Mouse (Mus musculus) heart, adult 2 months (tissue): ENCODE measurements around the gene Col12a1. TPM values are rescaled to one million over a fixed set of nuclear protein-coding genes. Genes with fewer than 3 reads are reported as not detected.

ENCODE experiments used
- DNase-seq, 2 experiments: peaks; one replicate each; pipeline ENCODE4 v3.0.0; 2021
- H3K27ac ChIP-seq: fragments of 200-600 bp; 2 replicates; pipeline ENCODE4 v1.8.1; 2022
- H3K27me3 ChIP-seq: fragments of 200-500 bp; 2 replicates; pipeline ENCODE4 v1.6.1; 2012; ENCODE audit warnings: mild to moderate bottlenecking, low read length, inconsistent platforms, mixed read lengths; ENCODE audit not compliant: control insufficient read depth, insufficient read depth
- H3K36me3 ChIP-seq: fragments of 200-500 bp; 2 replicates; pipeline ENCODE4 v1.6.1; 2012; ENCODE audit warnings: low read length, inconsistent platforms; ENCODE audit not compliant: control insufficient read depth, insufficient read depth
- H3K4me1 ChIP-seq: fragments of 200-500 bp; 2 replicates; pipeline ENCODE4 v1.6.1; 2011; ENCODE audit warnings: low read length; ENCODE audit not compliant: control insufficient read depth, insufficient read depth
- H3K4me3 ChIP-seq: fragments of 200-600 bp; 2 replicates; pipeline ENCODE4 v1.8.1; 2022
- H3K79me2 ChIP-seq: fragments of 200-500 bp; replicated peaks from 2 replicates; pipeline ENCODE4 v1.6.1; 2012; ENCODE audit warnings: mild to moderate bottlenecking, inconsistent platforms, low read length, moderate library complexity, mixed read lengths; ENCODE audit not compliant: control insufficient read depth, insufficient read depth
- H3K9ac ChIP-seq: fragments of 200-500 bp; 2 replicates; pipeline ENCODE4 v1.6.1; 2012; ENCODE audit warnings: low read depth, mild to moderate bottlenecking, control low read depth, inconsistent platforms, low read length, mixed read lengths
- CTCF ChIP-seq: fragments of 200-600 bp; IDR thresholded peaks from 2 replicates; pipeline ENCODE4 v1.8.1; 2022; ENCODE audit warnings: antibody characterized with exemption, mild to moderate bottlenecking, moderate library complexity
- EP300 ChIP-seq: fragments of 200-500 bp; IDR thresholded peaks from 2 replicates; pipeline ENCODE4 v1.6.1; 2011; ENCODE audit warnings: low read depth, low read length, control low read depth; ENCODE audit not compliant: insufficient read depth
- POLR2A ChIP-seq: fragments of 200-500 bp; IDR thresholded peaks from 2 replicates; pipeline ENCODE4 v1.6.1; 2011; ENCODE audit warnings: mild to moderate bottlenecking, low read depth, low read length, control low read depth; ENCODE audit not compliant: insufficient read depth
- WGBS: fragments of 180-500 bp; shearing (Covaris S2); methylation state at CpG from one replicate; pipeline ENCODE4 v1.1.7; 2018; 5-methylcytosine and 5-hydroxymethylcytosine counted together
- intact Hi-C: fragments of 180-260 bp; cut with DNase I; formaldehyde crosslinking; loops from one replicate; pipeline ENCODE4 v1.15.1; 2025
- polyA plus RNA-seq: library from polyadenylated mRNA; depleted of rRNA; stranded (reverse); fragments of >200 nt; gene quantifications from 2 replicates; pipeline ENCODE4 v1.2.3, GENCODE M21; 2012
- total RNA-seq, 2 experiments: library from RNA; stranded (reverse); gene quantifications; 2 replicates each; pipeline ENCODE4 v1.2.3; 2021

The Col12a1 gene
- total and polyA plus RNA-seq, 3 experiments: 0.70 to 1.1 (median 0.96) TPM

DNA sequence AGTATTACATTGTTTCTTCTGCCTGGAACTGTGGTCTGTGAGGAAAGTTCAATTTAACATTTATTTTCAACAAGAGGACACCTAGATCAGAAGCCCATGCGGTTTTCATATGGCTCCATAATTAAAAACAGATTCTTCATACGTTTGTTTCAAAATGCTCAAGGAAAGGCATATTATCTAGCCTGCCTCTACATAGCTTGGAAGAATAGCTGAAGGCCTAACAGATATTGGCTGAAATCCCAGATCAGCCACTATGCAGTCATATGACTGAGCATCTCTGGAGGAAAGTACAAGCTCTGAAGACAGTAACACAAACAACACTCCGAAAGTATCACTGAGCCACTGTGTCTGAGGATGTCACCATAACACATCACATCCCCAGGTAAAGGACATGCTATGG, 72.9 kb downstream of the Col12a1 start:
- Histone ChIP-seq H3K79me2 (no peaks in the 10 kb centered on the region), H3K4me1 (no peaks in the 10 kb centered on the region), H3K27ac (no peak overlapping the region), H3K27me3 (no peaks in the 10 kb centered on the region), H3K4me3 (no peak overlapping the region), H3K36me3 (no peaks in the 10 kb centered on the region), H3K9ac (no peak overlapping the region)
- TF ChIP-seq EP300: no peak
- no peak for TF ChIP-seq POLR2A
- TF ChIP-seq CTCF: no peak
- DNase-seq: no peak
- intact Hi-C loops: no loop called here
- 60% methylated on average over 3 of the region's 3 CpGs for WGBS

DNA sequence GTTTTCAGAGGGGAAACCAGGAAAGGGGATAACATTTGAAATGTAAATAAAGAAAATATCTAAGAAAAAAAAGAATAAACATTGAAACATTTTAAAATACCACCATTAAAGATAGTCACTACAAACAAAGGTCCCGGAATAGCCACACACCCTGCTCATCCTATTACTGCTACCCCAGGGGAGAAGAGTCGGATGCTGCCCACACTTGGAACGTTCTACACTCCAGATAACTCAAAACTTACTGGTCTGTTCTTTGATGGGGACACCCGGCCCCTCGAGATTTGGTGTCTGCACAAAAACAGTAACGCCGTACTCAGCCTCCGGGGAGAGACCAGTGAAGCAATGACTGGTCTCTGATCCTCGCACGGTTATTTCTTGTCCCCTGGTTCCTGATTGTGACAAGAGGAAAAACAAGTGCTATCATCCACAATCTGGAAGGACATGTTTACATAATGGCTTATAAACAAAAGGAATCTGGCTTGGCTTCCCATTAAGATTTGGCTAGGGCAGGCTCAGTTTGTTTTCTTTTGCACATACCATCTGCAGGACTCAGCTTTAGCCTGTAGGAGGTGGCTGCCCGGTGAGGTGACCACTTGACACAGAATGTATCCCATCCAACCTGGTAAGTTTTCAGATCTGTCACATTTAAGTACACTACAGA, 79.1 kb downstream of the Col12a1 start:
- H3K27ac ChIP-seq: no peak overlapping the region
- H3K9ac ChIP-seq: no peak overlapping the region
- H3K4me3 ChIP-seq: no peak overlapping the region
- H3K36me3 ChIP-seq: no peaks in the 10 kb centered on the region
- WGBS: 41% methylated on average over 11 of the region's 11 CpGs
- TF ChIP-seq POLR2A: no peak
- no peak for TF ChIP-seq EP300
- TF ChIP-seq CTCF: no peak
- H3K79me2 ChIP-seq: no peaks in the 10 kb centered on the region
- intact Hi-C loops: no loop called here
- H3K27me3 ChIP-seq: no peaks in the 10 kb centered on the region
- H3K4me1 ChIP-seq: no peaks in the 10 kb centered on the region
- no peak for DNase-seq

DNA sequence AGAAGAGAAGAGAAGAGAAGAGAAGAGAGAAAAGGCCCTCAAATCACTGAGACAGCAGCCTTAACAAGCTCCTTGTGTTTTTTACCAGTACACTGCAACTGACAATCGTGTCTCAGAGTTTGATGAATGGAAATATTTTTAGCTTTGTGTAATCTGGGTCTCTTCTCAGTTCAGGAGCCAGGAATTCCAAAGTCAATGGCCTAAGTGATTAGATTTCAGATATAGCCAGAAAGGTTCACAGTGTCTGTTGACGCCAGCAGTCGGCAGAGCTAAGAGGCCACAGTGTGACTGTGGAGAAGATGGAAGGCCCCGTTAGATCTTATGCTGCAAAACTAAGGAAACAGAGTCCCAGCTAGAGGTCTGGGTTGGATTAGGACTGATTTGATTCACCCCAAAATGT, 80.8 kb downstream of the Col12a1 start:
- Histone ChIP-seq H3K27ac (no peak overlapping the region), H3K9ac (no peak overlapping the region), H3K79me2 (no peaks in the 10 kb centered on the region), H3K36me3 (no peaks in the 10 kb centered on the region), H3K4me1 (no peaks in the 10 kb centered on the region), H3K4me3 (no peak overlapping the region), H3K27me3 (no peaks in the 10 kb centered on the region)
- intact Hi-C loops: no loop called here
- WGBS: 32% methylated on average over 4 of the region's 4 CpGs
- no peak for DNase-seq
- TF ChIP-seq POLR2A (no peak), CTCF (no peak), EP300 (no peak)

DNA sequence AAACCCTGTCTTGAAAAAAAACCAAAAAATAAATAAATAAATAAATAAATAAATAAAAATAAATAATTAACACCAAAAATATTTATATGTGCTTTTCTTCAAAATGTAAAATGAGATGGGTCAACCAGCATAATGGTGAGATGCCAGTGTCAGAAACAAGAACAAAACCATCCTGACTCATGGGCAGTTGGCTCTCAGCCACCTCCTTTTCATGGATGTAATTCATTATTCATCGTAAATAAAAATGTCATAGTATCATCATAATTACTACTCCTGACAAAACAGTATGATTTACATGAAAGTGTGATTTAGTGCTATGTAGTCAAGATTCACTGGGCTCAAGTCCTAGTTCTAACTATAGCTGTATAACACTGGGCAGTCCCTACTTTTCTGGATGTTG, 84.6 kb downstream of the Col12a1 start:
- intact Hi-C loops: no loop called here
- H3K4me3 ChIP-seq: no peak overlapping the region
- DNase-seq: no peak
- 98% methylated on average over 1 of the region's 1 CpGs for WGBS
- no peaks in the 10 kb centered on the region for H3K4me1 ChIP-seq
- no peaks in the 10 kb centered on the region for H3K79me2 ChIP-seq
- H3K9ac ChIP-seq: no peak overlapping the region
- no peak overlapping the region for H3K27ac ChIP-seq
- no peaks in the 10 kb centered on the region for H3K36me3 ChIP-seq
- no peaks in the 10 kb centered on the region for H3K27me3 ChIP-seq
- TF ChIP-seq CTCF (no peak), POLR2A (no peak), EP300 (no peak)

DNA sequence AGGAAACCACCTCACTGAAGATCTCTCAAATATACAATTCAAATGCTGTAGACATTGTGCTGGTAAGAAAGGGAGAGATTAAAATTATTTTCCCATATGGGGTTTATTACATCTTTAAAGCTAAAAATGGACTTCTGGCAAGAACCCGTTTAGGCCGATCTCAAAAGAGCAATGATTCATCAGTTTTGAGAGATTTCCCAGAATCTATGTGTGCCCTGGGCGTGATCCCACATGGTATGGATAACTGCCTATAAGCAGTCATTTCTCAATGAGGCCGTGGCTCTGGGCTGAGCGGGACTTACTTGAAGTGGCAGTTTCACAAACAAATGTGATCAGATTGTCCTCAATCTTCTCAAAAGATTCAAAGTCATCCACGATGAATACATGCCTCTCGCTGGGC, 87.4 kb downstream of the Col12a1 start:
- H3K79me2 ChIP-seq: no peaks in the 10 kb centered on the region
- TF ChIP-seq CTCF (no peak), POLR2A (no peak), EP300 (no peak)
- WGBS: 82% methylated on average over 7 of the region's 7 CpGs
- DNase-seq: no peak
- H3K36me3 ChIP-seq: no peaks in the 10 kb centered on the region
- H3K27ac ChIP-seq: no peak overlapping the region
- H3K4me1 ChIP-seq: no peaks in the 10 kb centered on the region
- no peaks in the 10 kb centered on the region for H3K27me3 ChIP-seq
- intact Hi-C loops: no loop called here
- no peak overlapping the region for H3K4me3 ChIP-seq
- no peak overlapping the region for H3K9ac ChIP-seq

DNA sequence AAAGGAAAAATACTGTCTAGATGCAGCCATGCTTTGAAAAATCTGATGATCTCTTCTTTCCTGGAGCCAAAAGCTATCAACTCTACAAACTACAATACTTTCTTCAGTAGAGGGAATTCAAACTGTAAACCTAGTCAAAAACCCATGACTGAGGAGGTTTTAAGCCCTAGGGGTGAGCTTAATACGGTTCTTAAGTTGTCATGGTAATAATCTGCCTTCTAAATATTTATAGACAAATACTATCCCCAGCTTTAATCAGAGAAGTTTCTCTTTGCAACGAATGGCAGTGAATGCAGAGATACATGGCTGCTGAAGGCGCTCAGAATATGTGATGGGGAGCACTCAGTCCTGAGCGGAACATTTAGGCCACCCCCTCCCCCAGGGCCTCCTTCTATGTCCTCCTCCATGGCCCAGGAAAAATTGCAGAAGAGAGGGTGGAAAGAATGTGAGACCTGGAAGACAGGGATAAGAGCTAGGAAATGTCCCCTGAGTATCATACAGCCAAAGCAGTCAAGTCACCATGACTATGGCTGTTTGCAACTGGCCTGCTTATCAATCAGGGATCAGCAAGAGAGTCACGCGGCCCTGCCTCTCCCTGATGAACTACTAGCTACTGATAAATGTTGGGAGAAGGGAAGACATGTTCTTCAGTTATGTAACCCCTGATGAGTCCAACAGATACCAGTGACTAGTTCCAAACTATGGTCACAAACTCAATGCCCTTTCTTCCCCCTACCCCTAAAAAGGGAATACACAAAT, 99.6 kb downstream of the Col12a1 start:
- intact Hi-C loops: no loop called here
- no peak for TF ChIP-seq EP300
- H3K79me2 ChIP-seq: no peaks in the 10 kb centered on the region
- H3K36me3 ChIP-seq: no peaks in the 10 kb centered on the region
- no peak overlapping the region for H3K27ac ChIP-seq
- H3K4me3 ChIP-seq: no peak overlapping the region
- H3K9ac ChIP-seq: no peak overlapping the region
- H3K4me1 ChIP-seq: no peaks in the 10 kb centered on the region; the same call in 1 of the 2 replicates
- WGBS: 53% methylated on average over 6 of the region's 6 CpGs
- no peaks in the 10 kb centered on the region for H3K27me3 ChIP-seq
- DNase-seq: no peak
